Mouse (Mus musculus) neural tube, embryonic 14.5 days (tissue): ENCODE measurements around the gene Alyref. TPM values are rescaled to one million over a fixed set of nuclear protein-coding genes. Genes with fewer than 3 reads are reported as not detected.

Source experiments
- ATAC-seq: fragments of 200-750 bp; cut with Nextera tagmentation; 2 replicates; pipeline ENCODE4 v1.8.0; 2017; ENCODE audit warnings: low read depth, mild to moderate bottlenecking, moderate TSS enrichment, moderate library complexity
- H3K27ac ChIP-seq: fragments of 300-500 bp; sonication (generic); 2 replicates; pipeline ENCODE4 v1.5.1; 2014; ENCODE audit warnings: low read depth, mild to moderate bottlenecking, control low read depth, low read length, moderate library complexity, mixed read lengths
- H3K27me3 ChIP-seq: fragments of 300-500 bp; sonication (generic); 2 replicates; pipeline ENCODE4 v1.6.1; 2014; ENCODE audit warnings: low read length; ENCODE audit not compliant: control insufficient read depth, insufficient read depth
- H3K36me3 ChIP-seq: fragments of 300-500 bp; sonication (generic); 2 replicates; pipeline ENCODE4 v1.6.1; 2014; ENCODE audit warnings: low read length, mixed read lengths; ENCODE audit not compliant: control insufficient read depth, insufficient read depth
- H3K4me1 ChIP-seq: fragments of 300-500 bp; sonication (generic); 2 replicates; pipeline ENCODE4 v1.6.1; 2014; ENCODE audit warnings: low read length; ENCODE audit not compliant: control insufficient read depth, insufficient read depth
- H3K4me2 ChIP-seq: fragments of 300-500 bp; sonication (generic); 2 replicates; pipeline ENCODE4 v1.6.1; 2014; ENCODE audit warnings: mild to moderate bottlenecking, low read depth, low read length, control low read depth
- H3K4me3 ChIP-seq: fragments of 300-500 bp; sonication (generic); 2 replicates; pipeline ENCODE4 v1.5.1; 2014; ENCODE audit warnings: low read depth, low read length, control low read depth, mixed read lengths
- H3K9ac ChIP-seq: fragments of 300-500 bp; sonication (generic); replicated peaks from 2 replicates; pipeline ENCODE4 v1.6.1; 2014; ENCODE audit warnings: low read depth, mild to moderate bottlenecking, control low read depth, low read length, mixed read lengths
- H3K9me3 ChIP-seq: fragments of 300-500 bp; sonication (generic); 2 replicates; pipeline ENCODE4 v1.6.1; 2016; ENCODE audit warnings: low read length; ENCODE audit not compliant: control insufficient read depth
- WGBS: fragments of 180-500 bp; shearing (Covaris S2); extraction: QIAGEN DNeasy Blood & Tissue Kit; methylation state at CpG from one replicate; pipeline ENCODE4 v1.1.7; 2014; 5-methylcytosine and 5-hydroxymethylcytosine counted together
- polyA plus RNA-seq: library from polyadenylated mRNA; unstranded; fragments of >200 nt; fragmentation: Nextera tagmentation; extraction: Ambion mirVana; gene quantifications from 2 replicates; pipeline ENCODE4 v1.2.1, GENCODE M21; 2014

Gene Alyref
- polyA plus RNA-seq, 1 experiment from 2014 or later, result 191 TPM

GRCm38 (mm10) chr11:120627468-120628300 is 29.5 kb upstream of the Alyref start:
- H3K4me1 ChIP-seq, result peaks cover 26% of the 10 kb centered on the region

GRCm38 (mm10) chr11:120626785-120627467 is 28.8 kb upstream of the Alyref start:
- Histone ChIP-seq H3K9me3 (no peaks in the 10 kb centered on the region), H3K4me1 (peaks cover 21% of the 10 kb centered on the region), H3K9ac (no peak overlapping the region), H3K4me3 (no peak overlapping the region), H3K27me3 (no peaks in the 10 kb centered on the region), H3K4me2 (no peak overlapping the region), H3K27ac (no peak overlapping the region), H3K36me3 (0 out of 2 replicates have a peak, but pooled peaks cover 11% of the 10 kb centered on the region)
- 90% methylated on average over 11 of the region's 11 CpGs for WGBS
- ATAC-seq, result no peak

More at GRCm38 (mm10) chr11:120627468-120628300, 29.5 kb upstream of the Alyref start:
- no peak overlapping the region for H3K4me2 ChIP-seq
- ATAC-seq, result no peak
- H3K27me3 ChIP-seq, result no peaks in the 10 kb centered on the region
- H3K9me3 ChIP-seq, result no peaks in the 10 kb centered on the region
- H3K36me3 ChIP-seq, result 0 out of 2 replicates have a peak, but pooled peaks cover 11% of the 10 kb centered on the region
- no peak overlapping the region for H3K9ac ChIP-seq
- WGBS, result 83% methylated on average over 22 of the region's 22 CpGs
- H3K4me3 ChIP-seq, result no peak overlapping the region
- H3K27ac ChIP-seq, result no peak overlapping the region

GRCm38 (mm10) chr11:120625152-120625775 is 27.1 kb upstream of the Alyref start, which contains the start of gene Sirt7:
TSS of gene Sirt7 (minus strand) at chr11:120625240.
- Histone ChIP-seq H3K9ac (peak within 1 kb of the TSS; percentile 73), H3K27me3 (no peaks in the 10 kb centered on the region), H3K4me2 (peak within 1 kb of the TSS; percentile 97), H3K9me3 (no peaks in the 10 kb centered on the region), H3K36me3 (peaks cover 19% of the 10 kb centered on the region; the same call in 1 of the 2 replicates), H3K4me1 (peaks cover 15% of the 10 kb centered on the region), H3K27ac (peak within 1 kb of the TSS; percentile 86), H3K4me3 (peak within 1 kb of the TSS; percentile 99)
- peak; percentile 55; the same call in 1 of the 2 replicates for ATAC-seq
- 19% methylated on average over 5 of the region's 5 CpGs for WGBS

GRCm38 (mm10) chr11:120624680-120625111 is 26.5 kb upstream of the Alyref start:
- peaks cover 22% of the 10 kb centered on the region; the same call in 1 of the 2 replicates for H3K36me3 ChIP-seq
- H3K27ac ChIP-seq, result peak overlapping the region; percentile 86
- H3K4me1 ChIP-seq, result peaks cover 12% of the 10 kb centered on the region
- peak; percentile 83 for ATAC-seq
- peak overlapping the region; percentile 73 for H3K9ac ChIP-seq
- WGBS, result under 1% methylated on average over 52 of the region's 53 CpGs
- no peaks in the 10 kb centered on the region for H3K27me3 ChIP-seq
- H3K4me2 ChIP-seq, result peak overlapping the region; percentile 97
- peak overlapping the region; percentile 99 for H3K4me3 ChIP-seq
- H3K9me3 ChIP-seq, result no peaks in the 10 kb centered on the region

GRCm38 (mm10) chr11:120623961-120624679 is 26.0 kb upstream of the Alyref start:
- Histone ChIP-seq H3K4me1 (peaks cover 11% of the 10 kb centered on the region), H3K4me3 (peak overlapping the region; percentile 99), H3K36me3 (peaks cover 23% of the 10 kb centered on the region; the same call in 1 of the 2 replicates), H3K9me3 (no peaks in the 10 kb centered on the region), H3K27me3 (no peaks in the 10 kb centered on the region), H3K9ac (peak overlapping the region; percentile 73), H3K4me2 (peak overlapping the region; percentile 97), H3K27ac (peak overlapping the region; percentile 86)
- 18% methylated on average over 22 of the region's 30 CpGs for WGBS
- peak; percentile 59 for ATAC-seq

DNA sequence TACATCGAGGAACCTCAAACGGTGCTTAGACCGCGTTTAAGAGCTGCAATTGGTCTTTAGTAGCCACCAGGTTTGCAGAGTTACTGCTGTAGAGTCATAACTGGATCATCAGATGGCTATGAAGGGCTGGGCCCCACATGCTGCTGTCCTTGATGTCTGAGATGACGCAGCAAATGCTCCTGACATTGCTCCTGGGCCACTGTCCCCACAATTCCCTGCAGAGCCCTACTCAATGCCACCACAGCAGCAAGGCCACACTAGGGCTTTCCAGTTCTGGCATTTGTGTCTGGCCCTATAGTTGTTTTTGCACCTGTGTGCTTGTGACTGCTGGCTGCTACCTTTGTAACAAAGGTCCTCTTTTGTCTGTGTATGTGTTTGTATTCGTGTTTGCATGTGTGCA is 24.6 kb upstream of the Alyref start:
- Histone ChIP-seq H3K9ac (no peak overlapping the region), H3K36me3 (peaks cover 27% of the 10 kb centered on the region; the same call in 1 of the 2 replicates), H3K9me3 (no peaks in the 10 kb centered on the region), H3K27me3 (no peaks in the 10 kb centered on the region), H3K4me3 (no peak overlapping the region), H3K4me1 (peaks cover 11% of the 10 kb centered on the region), H3K27ac (no peak overlapping the region), H3K4me2 (no peak overlapping the region)
- ATAC-seq, result no peak
- 90% methylated on average over 6 of the region's 6 CpGs for WGBS

GRCm38 (mm10) chr11:120620195-120620594 is 22.0 kb upstream of the Alyref start:
- WGBS, result 99% methylated on average over 14 of the region's 14 CpGs
- Histone ChIP-seq H3K27me3 (no peaks in the 10 kb centered on the region), H3K27ac (no peak overlapping the region), H3K9ac (no peak overlapping the region), H3K4me3 (no peak overlapping the region), H3K4me2 (no peak overlapping the region), H3K36me3 (peaks cover 21% of the 10 kb centered on the region; the same call in 1 of the 2 replicates), H3K4me1 (peaks cover 20% of the 10 kb centered on the region), H3K9me3 (no peaks in the 10 kb centered on the region)
- no peak for ATAC-seq
